ENCODE assay signal across 8 mouse cellular contexts in genomic region chr12:85497310-85498135, GRCm38 (mm10). TPM values are rescaled to one million over a fixed set of nuclear protein-coding genes. Genes with fewer than 3 reads are reported as not detected.
DNase-seq lines count a peak whose midpoint lies in the region; ATAC-seq and TF ChIP-seq lines count a peak whose summit lies in the region.

No protein-coding gene starts in this region.

- H3K9me3 ChIP-seq in MEL (replicated peaks; ENCODE audit: insufficient read depth, low read length) = no peaks in the 10 kb centered on the region
- H3K9me3 ChIP-seq in heart, embryonic 10.5 days = no peaks in the 10 kb centered on the region
- H3K9me3 ChIP-seq in lung, embryonic 16.5 days (ENCODE audit: control insufficient read depth, low read length) = no peaks in the 10 kb centered on the region

- TF ChIP-seq EP300 in MEL (IDR thresholded peaks at IDR 0.05; ENCODE audit: low read depth in 1 of 2, low read length in 2 of 2) = 0 out of 4 replicates have a peak, but pooled peaks of 1 of the 2 experiments have one; percentile 8

- H3K79me2 ChIP-seq in MEL (ENCODE audit: control insufficient read depth, insufficient read depth, low read length, poor library complexity) = no peaks in the 10 kb centered on the region

- peak; percentile 56; the same call in 1 of the 2 replicates for ATAC-seq in lung, embryonic 16.5 days (ENCODE audit: low read depth)
- no peak for ATAC-seq in inflammation-experienced regulatory T-cells, adult 6 months
- no peak for ATAC-seq in CD4-positive, CD25-positive, alpha-beta regulatory T cell, adult 4 months

- TF ChIP-seq RAD21 in MEL (IDR thresholded peaks at IDR 0.05; ENCODE audit: low read depth, low read length) = no peak

- H3K27me3 ChIP-seq in MEL (ENCODE audit: control insufficient read depth in 1 of 2, insufficient read depth in 2 of 2, low read length in 2 of 2) = no peaks in the 10 kb centered on the region
- peaks cover 7% of the 10 kb centered on the region; the same call in 1 of the 2 replicates for H3K27me3 ChIP-seq in heart, embryonic 10.5 days (ENCODE audit: insufficient read depth, poor library complexity, severe bottlenecking)
- H3K27me3 ChIP-seq in lung, embryonic 16.5 days (ENCODE audit: control insufficient read depth, insufficient read depth, low read depth, low read length) = no peaks in the 10 kb centered on the region

- H3K27ac ChIP-seq in MEL (ENCODE audit: control insufficient read depth, low read depth, low read length) = peak overlapping the region; percentile 82
- peak overlapping the region; percentile 49; the same call in 1 of the 2 replicates for H3K27ac ChIP-seq in heart, embryonic 10.5 days
- H3K27ac ChIP-seq in lung, embryonic 16.5 days (ENCODE audit: low read length) = no peak overlapping the region

- WGBS in heart, embryonic 10.5 days = 45% methylated on average over 11 of the region's 11 CpGs
- 56% methylated on average over 11 of the region's 11 CpGs for WGBS in lung, embryonic 16.5 days

- peak in 1 of 2 experiments; percentile 81; a peak in 2 of 4 replicates for TF ChIP-seq POLR2A in MEL (IDR thresholded peaks at IDR 0.05; ENCODE audit: control insufficient read depth in 1 of 2, insufficient read depth in 1 of 2, low read depth in 1 of 2, low read length in 2 of 2, poor library complexity in 1 of 2)

- H3K36me3 ChIP-seq in MEL (ENCODE audit: control insufficient read depth in 1 of 2, insufficient read depth in 2 of 2, low read length in 2 of 2) = peaks cover 0 to 7% of the 10 kb centered on the region in 2 experiments; a peak in 1 of 4 replicates
- no peaks in the 10 kb centered on the region for H3K36me3 ChIP-seq in heart, embryonic 10.5 days
- no peaks in the 10 kb centered on the region for H3K36me3 ChIP-seq in lung, embryonic 16.5 days (ENCODE audit: control insufficient read depth, insufficient read depth, low read length)

- TF ChIP-seq CTCF in MEL (IDR thresholded peaks at IDR 0.05 in 2 of 3, conservative IDR thresholded peaks at IDR 0.05 in 1 of 3; ENCODE audit: control insufficient read depth in 1 of 3, insufficient read depth in 1 of 3, low read depth in 2 of 3, low read length in 3 of 3, poor library complexity in 1 of 3, severe bottlenecking in 1 of 3) = no peak

- H3K4me3 ChIP-seq in MEL (ENCODE audit: control insufficient read depth in 1 of 2, insufficient read depth in 1 of 2, low read depth in 2 of 2, low read length in 2 of 2) = peak overlapping the region; percentile 51 to 69
- no peak overlapping the region for H3K4me3 ChIP-seq in heart, embryonic 10.5 days
- H3K4me3 ChIP-seq in lung, embryonic 16.5 days (ENCODE audit: low read length) = no peak overlapping the region

- no peak overlapping the region for H3K4me2 ChIP-seq in lung, embryonic 16.5 days (ENCODE audit: low read depth, low read length)

- peak; percentile 28 for DNase-seq in adrenal gland, postnatal 10 days
- no peak for DNase-seq in adrenal gland, adult 18-20 months (ENCODE audit: low spot score in 2 of 2)
- peak; percentile 82 for DNase-seq in MEL (ENCODE audit: low read depth, low spot score)
- no peak for DNase-seq in heart, embryonic 10.5 days (ENCODE audit: low spot score)
- no peak for DNase-seq in cerebellum, adult 9-10 months

- H3K4me1 ChIP-seq in MEL (ENCODE audit: control insufficient read depth in 1 of 2, insufficient read depth in 2 of 2, low read length in 2 of 2) = peaks cover 3 to 5% of the 10 kb centered on the region in 2 experiments
- H3K4me1 ChIP-seq in heart, embryonic 10.5 days = peaks cover 10% of the 10 kb centered on the region
- peaks cover 3% of the 10 kb centered on the region; the same call in 1 of the 2 replicates for H3K4me1 ChIP-seq in lung, embryonic 16.5 days (replicated peaks; ENCODE audit: control insufficient read depth, insufficient read depth, low read length)

- H3K9ac ChIP-seq in MEL (ENCODE audit: control insufficient read depth, low read depth, low read length, poor library complexity, severe bottlenecking) = peak overlapping the region; percentile 51
- no peak overlapping the region for H3K9ac ChIP-seq in lung, embryonic 16.5 days (ENCODE audit: low read length)

TF ChIP-seq in MEL, 35 proteins besides CTCF, POLR2A, EP300 and RAD21:
- TF ChIP-seq JUND (IDR thresholded peaks at IDR 0.05; ENCODE audit: low read depth, low read length) = no peak
- peak; percentile 21; the same call in 1 of the 2 replicates for TF ChIP-seq MAX (IDR thresholded peaks at IDR 0.05; ENCODE audit: low read length)
- TF ChIP-seq GABPA (IDR thresholded peaks at IDR 0.05; ENCODE audit: low read depth, low read length) = no peak
- TF ChIP-seq CHD2 (IDR thresholded peaks at IDR 0.05; ENCODE audit: low read length) = no peak
- TF ChIP-seq MYB (IDR thresholded peaks at IDR 0.05; ENCODE audit: low read depth, low read length) = no peak
- no peak for TF ChIP-seq USF2 (IDR thresholded peaks at IDR 0.05; ENCODE audit: borderline replicate concordance in 1 of 2, insufficient read depth in 1 of 2, low read depth in 1 of 2, low read length in 2 of 2)
- TF ChIP-seq ZMIZ1 (IDR thresholded peaks at IDR 0.05; ENCODE audit: low read depth, low read length) = peak; percentile 51
- TF ChIP-seq RCOR1 (IDR thresholded peaks at IDR 0.05; ENCODE audit: low read depth, low read length) = no peak
- peak; percentile 85 for TF ChIP-seq POLR2AphosphoS2 (IDR thresholded peaks at IDR 0.05; ENCODE audit: low read length)
- TF ChIP-seq POLR2AphosphoS5 (IDR thresholded peaks at IDR 0.05; ENCODE audit: borderline replicate concordance, low read depth, low read length) = no peak
- peak; percentile 14; the same call in 1 of the 2 replicates for TF ChIP-seq GATA1 (IDR thresholded peaks at IDR 0.05; ENCODE audit: low read depth, low read length)
- no peak for TF ChIP-seq ZNF384 (IDR thresholded peaks at IDR 0.05; ENCODE audit: low read depth, low read length)
- TF ChIP-seq ELF1 (IDR thresholded peaks at IDR 0.05; ENCODE audit: low read depth, low read length) = peak; percentile 90
- TF ChIP-seq MXI1 (IDR thresholded peaks at IDR 0.05; ENCODE audit: low read depth, low read length) = no peak; the same call in 1 of the 2 replicates
- TF ChIP-seq CHD1 (IDR thresholded peaks at IDR 0.05; ENCODE audit: low read depth, low read length) = no peak
- TF ChIP-seq HCFC1 (IDR thresholded peaks at IDR 0.05; ENCODE audit: low read depth, low read length) = peak; percentile 84
- TF ChIP-seq USF1 (IDR thresholded peaks at IDR 0.05; ENCODE audit: low read depth, low read length) = no peak
- no peak for TF ChIP-seq NRF1 (IDR thresholded peaks at IDR 0.05; ENCODE audit: insufficient read depth, low read depth, low read length, poor library complexity, severe bottlenecking)
- no peak for TF ChIP-seq MAFK (IDR thresholded peaks at IDR 0.05; ENCODE audit: borderline replicate concordance, low read depth, low read length)
- no peak for TF ChIP-seq MAZ (IDR thresholded peaks at IDR 0.05; ENCODE audit: low read depth, low read length)
- TF ChIP-seq NELFE (IDR thresholded peaks at IDR 0.05; ENCODE audit: low read depth, low read length) = peak; percentile 65
- TF ChIP-seq UBTF (IDR thresholded peaks at IDR 0.05; ENCODE audit: borderline replicate concordance, insufficient read depth, low read depth, low read length) = no peak
- TF ChIP-seq BHLHE40 (IDR thresholded peaks at IDR 0.05; ENCODE audit: borderline replicate concordance, low read depth, low read length) = no peak
- TF ChIP-seq SMC3 (IDR thresholded peaks at IDR 0.05; ENCODE audit: low read depth, low read length) = peak; percentile 15; the same call in 1 of the 2 replicates
- TF ChIP-seq MEF2A (IDR thresholded peaks at IDR 0.05; ENCODE audit: extremely low read depth, insufficient replicate concordance, low read depth, low read length, poor library complexity, severe bottlenecking) = no peak
- 0 out of 2 replicates have a peak, but pooled peaks have one; percentile 41 for TF ChIP-seq MYC (IDR thresholded peaks at IDR 0.05; ENCODE audit: low read depth, low read length)
- TF ChIP-seq KAT2A (conservative IDR thresholded peaks at IDR 0.05; ENCODE audit: low read depth, low read length) = no peak
- TF ChIP-seq SIN3A (IDR thresholded peaks at IDR 0.05; ENCODE audit: low read length) = peak; percentile 50; the same call in 1 of the 2 replicates
- peak; percentile 80 for TF ChIP-seq ETS1 (IDR thresholded peaks at IDR 0.05; ENCODE audit: low read depth, low read length)
- 0 out of 2 replicates have a peak, but pooled peaks have one; percentile 14 for TF ChIP-seq TCF12 (IDR thresholded peaks at IDR 0.05; ENCODE audit: low read depth, low read length)
- TF ChIP-seq ZC3H11A (IDR thresholded peaks at IDR 0.05; ENCODE audit: low read depth, low read length) = no peak
- TF ChIP-seq TBP (IDR thresholded peaks at IDR 0.05; ENCODE audit: low read depth, low read length) = peak; percentile 77
- 0 out of 2 replicates have a peak, but pooled peaks have one; percentile 4 for TF ChIP-seq TAL1 (IDR thresholded peaks at IDR 0.05; ENCODE audit: low read length)
- no peak for TF ChIP-seq E2F4 (IDR thresholded peaks at IDR 0.05; ENCODE audit: borderline replicate concordance, low read depth, low read length)
- TF ChIP-seq ZKSCAN1 (IDR thresholded peaks at IDR 0.05; ENCODE audit: low read depth, low read length) = no peak

RNA-seq across cellular contexts. Expression of gene Fos, which starts 23.8 kb away (rescaled TPM):
- 10 to 100 TPM in 1 of 2 experiments, 1 to 10 TPM in 1; 5.8 to 25.4 TPM for total RNA-seq in adrenal gland, postnatal 10 days (2021)
- 1 to 10 TPM; 2.9 to 4.3 TPM for total RNA-seq in adrenal gland, adult 18-20 months (2021)
- 0.56 and 1.4 TPM in 2 replicates for total RNA-seq in MEL (2012; rRNA removed)
- polyA plus RNA-seq in MEL (2012; ENCODE audit: insufficient read depth in 1 of 2, insufficient read length in 2 of 2, low read depth in 1 of 2, low replicate concordance in 2 of 2, missing spikeins in 1 of 2) = under 1 TPM in 1 of 2 experiments, not detected in 1; 0.81 TPM
- 6.1 and 7.5 TPM in 2 replicates for polyA plus RNA-seq in heart, embryonic 10.5 days (2016; fragmentation: Nextera tagmentation; extraction: Ambion mirVana)
- polyA plus RNA-seq in lung, embryonic 16.5 days (2015; fragmentation: Nextera tagmentation; extraction: Ambion mirVana) = 6.8 and 7.9 TPM in 2 replicates
- polyA plus RNA-seq in inflammation-experienced regulatory T-cells, adult 6 months (2017; shearing (Covaris generic)) = 10 to 100 TPM; 11.0 to 84.6 (median 15.2) TPM
- polyA plus RNA-seq in CD4-positive, CD25-positive, alpha-beta regulatory T cell, adult 4 months (2017; shearing (Covaris generic)) = 10 to 100 TPM; 11.3 to 39.0 TPM

Comparison
In these comparisons a context has a peak if more than half of its experiments do, and no peak if none do; other contexts are left out.
1. DNase-seq: peak in adrenal gland, postnatal 10 days (single experiment) and MEL (single experiment); none in adrenal gland, adult 18-20 months (0 of 2), heart, embryonic 10.5 days (single experiment) and cerebellum, adult 9-10 months (single experiment).
2. H3K4me3 ChIP-seq: peak in MEL (2 of 2); none in heart, embryonic 10.5 days (single experiment) and lung, embryonic 16.5 days (single experiment).